Mouse (Mus musculus) left cerebral cortex, postnatal 14 days (tissue): ENCODE measurements at regions not wholly inside any gene's neighbourhood (a gene's known extent, or its start where the extent isn't known, plus 50 kb on each side); places are given as distances from the start of the nearest gene placed in this dataset.

Source experiments
- DNase-seq, 2 experiments: peaks; one replicate each; pipeline ENCODE4 v3.0.0; 2021 to 2022; ENCODE audit warnings: low spot score in 2 of 2, mixed read lengths in 1 of 2
- intact Hi-C: fragments of 180-260 bp; cut with DNase I; formaldehyde crosslinking; loops from one replicate; pipeline ENCODE4 v1.15.1; 2025

- no peak for DNase-seq
- intact Hi-C loops, result no loop called here
Measured at GRCm38 (mm10) chr11:43370025-43370424, 56.0 kb downstream of the Pttg1 start.

GRCm38 (mm10) chr11:43368346-43368745 lies 57.7 kb downstream of the Pttg1 start:
- intact Hi-C loops, result no loop called here

DNA sequence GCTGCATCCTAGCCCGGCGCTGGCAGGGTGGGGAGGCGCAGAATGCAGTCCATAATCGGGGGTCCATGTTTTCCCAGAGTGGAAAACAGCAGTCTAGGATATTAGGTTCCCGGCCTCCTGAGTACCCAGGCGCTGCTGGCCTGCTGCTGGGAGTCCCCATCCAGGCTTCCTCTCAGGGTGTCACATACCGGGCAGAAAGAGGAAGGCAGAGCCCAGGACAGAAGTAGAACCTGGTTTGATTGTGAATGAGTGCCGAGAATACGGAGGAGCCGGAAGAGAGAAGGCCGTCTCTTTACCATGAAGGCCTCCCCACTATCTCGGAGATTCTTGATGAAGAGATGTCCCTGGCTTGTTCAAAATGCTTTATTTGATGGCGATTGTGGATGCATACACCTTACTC lies 64.2 kb downstream of the Pttg1 start:
- no peak for DNase-seq

More at GRCm38 (mm10) chr11:43368346-43368745, 57.7 kb downstream of the Pttg1 start:
- DNase-seq, result no peak

DNA sequence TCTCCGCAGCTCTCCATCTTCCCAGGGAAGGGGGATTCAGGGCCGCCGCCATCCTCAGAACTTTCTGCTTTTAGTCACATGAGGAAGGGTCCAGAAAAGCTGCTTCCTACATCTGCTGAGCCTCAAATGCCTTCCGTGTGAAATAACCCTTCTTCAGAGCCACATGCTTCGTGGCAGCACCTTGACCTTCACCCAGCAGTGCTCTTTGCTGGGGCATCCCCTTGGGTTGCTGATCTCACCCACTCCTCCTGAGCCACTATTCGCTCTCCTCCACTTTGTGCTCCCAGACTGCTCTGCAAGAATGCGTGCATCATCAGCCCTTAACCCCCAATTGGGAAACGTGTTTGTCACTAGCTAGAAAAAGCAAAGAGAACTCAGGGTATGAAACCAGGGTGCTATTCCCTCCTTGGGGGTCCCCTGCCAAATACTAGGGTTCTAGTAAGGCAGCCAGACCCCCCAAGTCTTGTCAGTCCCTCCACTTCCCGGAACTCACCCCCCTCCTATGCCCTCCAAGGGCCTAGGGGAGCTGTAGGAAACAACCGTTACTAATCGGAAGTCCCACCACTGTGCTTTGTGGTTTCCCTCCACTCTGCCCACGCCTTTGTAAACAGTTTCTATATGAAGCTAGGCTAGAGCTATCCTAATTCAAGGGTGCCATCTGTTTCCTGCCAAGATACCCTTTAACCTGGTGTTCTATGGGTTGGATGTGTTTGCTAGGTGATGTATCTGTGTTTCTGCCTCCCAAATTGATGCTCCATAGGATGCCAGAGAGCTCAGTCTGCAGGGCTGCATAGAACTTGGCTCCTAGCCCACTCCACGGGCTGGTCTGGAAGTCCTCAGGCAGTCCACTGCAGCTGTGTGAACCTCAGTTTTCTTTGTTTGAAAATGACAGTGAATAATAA lies 67.4 kb downstream of the Pttg1 start:
- intact Hi-C loops, result no loop called here

More for the DNA sequence above, 64.2 kb downstream of the Pttg1 start:
- intact Hi-C loops, result no loop called here

DNA sequence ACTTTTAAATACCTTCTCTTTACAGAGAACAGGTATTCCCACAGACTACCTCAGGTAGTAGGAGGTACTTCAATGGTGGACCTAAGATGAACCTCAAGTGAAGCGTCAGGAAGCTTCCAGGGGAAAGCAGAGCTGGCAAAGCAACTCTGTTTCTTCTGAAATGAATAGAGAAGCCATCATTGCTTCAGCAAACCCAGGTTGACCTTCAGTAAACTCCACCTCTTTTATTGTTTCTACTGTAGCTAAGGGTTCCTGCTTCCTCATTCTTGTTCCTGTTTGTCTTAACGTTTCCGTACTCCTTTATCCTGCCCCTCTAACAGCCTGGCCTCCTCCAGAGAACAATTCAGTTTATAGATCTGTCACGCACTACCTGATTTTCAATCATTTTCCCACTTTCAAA lies 72.4 kb downstream of the Pttg1 start:
- intact Hi-C loops, result no loop called here

More for the DNA sequence above, 67.4 kb downstream of the Pttg1 start:
- DNase-seq, result no peak

DNA sequence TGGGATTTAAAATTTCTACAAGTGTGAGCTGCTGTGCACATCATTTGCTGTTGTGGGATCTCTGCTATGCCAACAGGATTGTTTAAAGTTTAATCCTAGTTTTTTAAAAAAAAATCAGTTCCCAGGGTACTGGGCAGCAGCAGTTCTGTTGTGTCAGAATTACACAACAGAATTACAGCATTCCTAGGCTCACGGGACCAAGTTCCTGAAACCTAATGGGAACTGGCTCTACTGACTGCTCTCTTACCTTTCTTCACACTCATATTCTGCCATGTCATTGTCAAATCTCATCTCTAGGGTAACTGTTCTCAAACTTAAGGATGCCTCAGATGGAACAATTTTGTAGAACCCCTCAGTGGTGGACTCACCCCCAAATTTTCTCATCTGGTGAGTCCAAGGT lies 73.0 kb downstream of the Pttg1 start:
- intact Hi-C loops, result no loop called here
- DNase-seq, result no peak

More for the DNA sequence above, 72.4 kb downstream of the Pttg1 start:
- DNase-seq, result no peak

DNA sequence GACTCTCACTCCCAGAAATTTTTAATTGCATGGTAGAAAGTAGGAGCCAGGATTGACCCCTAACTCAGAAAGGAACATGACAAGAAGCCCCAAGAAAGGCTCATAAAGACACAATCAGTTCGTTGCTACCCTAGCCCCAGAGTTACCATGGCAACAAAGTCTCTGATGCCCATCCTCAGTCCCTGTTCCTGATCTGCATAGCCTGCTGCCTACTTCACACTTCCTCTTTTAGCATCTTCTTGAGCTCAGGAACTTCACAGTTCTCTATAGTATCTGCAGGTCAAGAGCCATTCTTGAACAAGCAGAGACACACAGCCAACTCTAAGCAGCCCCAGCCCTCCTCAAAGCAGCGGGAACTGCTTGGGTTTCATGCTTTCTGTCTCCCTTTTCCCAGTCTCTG lies 74.2 kb downstream of the Pttg1 start:
- peak; percentile 8 to 31 for DNase-seq
- intact Hi-C loops, result no loop called here

- intact Hi-C loops, result no loop called here
- no peak for DNase-seq
Measured at GRCm38 (mm10) chr11:43351348-43351747, 74.7 kb downstream of the Pttg1 start.

DNA sequence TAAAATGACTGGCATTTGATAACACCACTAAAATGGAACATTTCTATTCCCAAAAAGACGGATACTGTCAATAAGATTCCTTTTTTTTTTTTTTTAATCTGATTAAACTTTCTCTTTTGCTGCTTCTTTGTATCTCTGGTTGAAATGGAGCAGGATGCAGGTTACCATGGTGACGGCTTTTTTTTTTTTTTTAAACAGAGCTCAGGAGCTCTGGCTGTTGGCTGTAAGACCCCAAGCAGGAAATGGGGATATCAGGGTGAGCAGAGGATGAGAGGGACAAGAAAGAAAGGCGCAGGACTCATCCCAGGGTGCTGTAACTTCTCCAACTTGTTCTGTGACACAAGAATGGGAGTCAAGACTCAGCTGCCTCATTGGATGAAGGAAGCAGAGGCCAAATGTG lies 75.8 kb downstream of the Pttg1 start:
- DNase-seq, result peak in 1 of 2 experiments; percentile 51
- intact Hi-C loops, result no loop called here

- peak; percentile 27 to 41 for DNase-seq
- intact Hi-C loops, result no loop called here
Measured at GRCm38 (mm10) chr11:43349564-43349963, 76.5 kb downstream of the Pttg1 start.

DNA sequence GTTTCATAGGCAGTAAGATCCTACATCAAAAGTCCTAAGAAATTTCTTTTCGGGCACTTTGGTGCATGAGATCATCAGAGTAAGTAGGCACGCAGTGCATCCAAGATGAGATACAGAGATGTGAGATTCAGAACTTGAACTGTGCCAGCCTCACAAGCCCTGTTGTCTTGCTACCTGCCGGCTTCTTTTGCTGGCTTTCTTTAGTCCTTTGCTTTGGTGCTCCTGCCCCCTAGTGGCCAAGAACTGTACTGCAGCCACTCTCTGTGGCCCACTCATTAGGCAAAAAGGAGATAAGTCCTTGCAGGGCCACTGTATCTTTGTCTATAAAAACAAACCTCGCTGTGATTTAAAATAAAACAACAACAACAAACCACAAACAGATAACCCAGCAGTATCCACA lies 77.5 kb downstream of the Pttg1 start:
- intact Hi-C loops, result no loop called here
- DNase-seq, result peak; percentile 90 to 96

DNA sequence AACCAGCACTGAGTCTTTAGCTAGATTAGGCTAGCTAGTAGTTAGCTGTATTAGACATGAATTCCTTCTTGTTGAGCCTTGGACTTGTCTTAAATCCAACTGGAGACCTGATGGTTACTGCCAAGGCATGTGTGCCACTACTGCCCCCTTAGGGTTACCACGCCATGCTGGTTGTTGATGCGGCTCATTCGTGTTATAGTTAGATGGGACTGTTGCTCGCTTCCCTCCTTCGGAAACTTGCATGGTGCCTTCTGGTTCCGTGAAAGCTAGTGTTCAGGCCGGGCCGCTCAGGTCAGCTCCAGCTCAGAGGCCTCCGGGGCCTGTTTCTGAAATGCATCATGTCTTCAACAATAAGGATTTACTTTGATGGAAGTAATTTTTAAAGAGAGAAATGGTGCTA lies 79.6 kb downstream of the Pttg1 start:
- intact Hi-C loops, result no loop called here
- no peak for DNase-seq

- intact Hi-C loops, result no loop called here
- DNase-seq, result no peak
Measured at GRCm38 (mm10) chr11:43344767-43345561, 81.1 kb downstream of the Pttg1 start.

DNA sequence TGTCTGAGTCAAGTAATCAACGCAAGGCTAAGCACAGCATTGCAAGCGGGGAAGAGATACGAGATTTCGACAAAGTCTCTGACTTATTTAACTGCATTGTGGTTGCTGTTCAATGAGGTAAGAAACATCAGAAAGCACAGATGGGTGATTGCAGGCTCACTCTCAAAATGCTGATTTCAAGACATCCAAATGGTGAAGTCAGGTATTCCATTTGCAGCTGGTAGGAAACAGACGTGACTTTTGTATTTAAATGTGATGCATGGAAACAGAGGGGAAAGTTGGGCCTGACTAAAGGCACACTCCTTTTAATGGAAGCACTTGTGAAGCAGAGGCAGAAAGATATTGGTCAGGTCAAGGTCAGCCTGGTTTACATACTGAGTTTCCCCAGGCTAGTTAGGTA lies 82.5 kb downstream of the Pttg1 start:
- intact Hi-C loops, result no loop called here

DNA sequence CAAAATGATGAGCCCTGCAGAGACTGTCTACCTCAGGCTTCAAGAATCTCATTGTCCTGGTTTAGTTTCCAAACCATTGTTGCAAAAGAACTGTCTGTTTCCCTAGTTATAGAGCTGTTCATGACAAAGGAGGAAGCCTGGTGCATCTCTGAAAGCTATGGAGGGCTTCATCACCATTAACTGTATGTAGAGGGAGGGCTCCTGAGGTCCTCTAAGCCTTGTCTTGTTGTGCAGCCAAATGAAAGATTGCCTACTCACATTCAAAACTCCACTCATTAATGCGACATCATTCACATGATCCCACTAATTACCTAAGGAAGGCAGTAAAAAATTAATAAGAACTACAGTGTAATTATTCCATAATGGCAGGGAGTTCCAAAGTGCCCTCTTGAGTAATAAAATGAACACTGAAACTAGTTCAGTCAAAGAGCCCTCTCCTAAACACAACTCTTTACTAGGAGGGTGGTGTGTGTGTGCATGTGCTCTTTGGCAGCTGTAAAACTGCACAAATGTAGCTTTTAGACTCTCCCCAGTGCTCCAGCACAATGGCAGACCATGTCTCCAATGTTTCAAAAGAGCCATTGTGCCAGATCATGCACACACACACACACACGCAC lies 87.6 kb downstream of the Pttg1 start:
- DNase-seq, result no peak
- intact Hi-C loops, result no loop called here

More for the DNA sequence above, 82.5 kb downstream of the Pttg1 start:
- DNase-seq, result no peak

DNA sequence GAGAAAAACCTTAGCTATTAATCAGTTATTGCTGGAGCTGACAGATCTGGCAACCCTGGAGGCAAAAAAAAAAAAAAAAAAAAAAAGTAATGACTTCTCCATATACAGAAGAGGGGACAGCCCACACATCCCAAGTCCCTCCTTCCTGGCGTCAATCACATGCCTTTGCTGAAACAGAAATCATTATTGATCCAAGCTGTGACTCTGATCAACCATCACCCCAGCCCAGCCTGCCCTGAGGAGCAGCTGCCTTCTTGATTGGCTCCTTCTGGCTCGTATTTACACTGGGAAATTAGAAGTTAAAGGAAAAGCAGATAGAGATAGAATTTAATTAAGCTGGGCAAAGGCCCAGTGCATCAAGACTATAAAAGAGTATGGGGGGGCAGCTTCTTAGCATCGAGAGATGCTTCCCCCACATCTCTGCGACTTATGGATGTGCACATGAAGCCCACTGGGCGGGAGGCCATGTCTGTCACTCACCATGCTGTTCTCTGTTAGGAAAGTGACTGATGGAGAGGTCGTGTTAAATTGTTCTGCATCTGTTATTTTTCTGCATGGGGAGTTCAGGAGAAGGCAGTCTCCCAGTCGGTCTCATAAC lies 90.3 kb downstream of the Pttg1 start:
- intact Hi-C loops, result no loop called here

DNA sequence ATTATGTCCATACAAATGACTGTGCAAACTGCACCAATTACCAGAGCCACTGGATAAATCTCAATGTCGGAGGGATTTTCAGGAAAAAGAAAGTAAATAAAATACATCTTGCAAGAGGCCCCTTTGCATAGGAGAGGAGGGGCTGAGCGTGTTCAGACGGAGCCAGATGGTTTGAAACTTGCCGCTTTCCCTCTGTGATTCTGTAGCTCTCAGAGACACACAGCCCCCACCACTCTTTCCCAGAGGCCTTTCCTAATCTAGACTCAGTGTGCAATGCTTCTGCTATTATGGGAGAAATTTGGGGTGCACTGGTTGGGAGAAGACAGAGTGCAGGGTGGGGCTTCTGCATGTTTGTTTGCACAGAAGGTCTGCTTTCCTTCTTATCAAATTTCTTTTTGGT lies 92.5 kb downstream of the Pttg1 start:
- DNase-seq, result no peak
- intact Hi-C loops, result no loop called here

More for the DNA sequence above, 90.3 kb downstream of the Pttg1 start:
- no peak for DNase-seq

DNA sequence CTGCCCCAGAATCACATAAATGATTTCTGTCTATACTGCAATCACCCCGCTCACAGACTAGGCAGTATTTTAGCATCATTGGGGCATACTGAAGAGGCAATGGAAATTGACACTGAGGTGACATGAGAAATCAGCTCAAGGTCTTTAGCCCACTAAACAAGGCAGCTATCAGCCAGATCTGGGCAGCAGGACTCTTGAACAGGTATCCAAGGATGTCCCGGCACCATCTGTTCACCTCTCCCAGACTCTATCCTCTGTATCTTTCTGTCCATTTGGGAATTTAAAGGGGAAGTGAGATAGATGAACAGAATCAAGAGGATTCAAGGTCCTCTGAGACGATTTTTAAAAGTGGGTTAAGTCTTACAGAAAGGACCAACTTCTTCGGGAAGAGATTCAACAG lies 112.1 kb downstream of the Pttg1 start:
- intact Hi-C loops, result no loop called here
- no peak for DNase-seq
